Mouse (Mus musculus) hindbrain, embryonic 13.5 days (tissue): ENCODE results near the gene Tbxas1. TPM values are rescaled to one million over a fixed set of nuclear protein-coding genes. Genes with fewer than 3 reads are reported as not detected.
A peak's percentile ranks its signal among the peaks of the same experiment; 100 is the strongest.

ENCODE experiments used
- ATAC-seq: fragments of 200-750 bp; cut with Nextera tagmentation; 2 replicates; pipeline ENCODE4 v1.8.0; 2017; ENCODE audit warnings: moderate TSS enrichment; ENCODE audit not compliant: low FRiP score
- H3K27ac ChIP-seq: fragments of 300-500 bp; sonication (generic); 2 replicates; pipeline ENCODE4 v1.5.1; 2015; ENCODE audit warnings: inconsistent platforms, mild to moderate bottlenecking, moderate library complexity
- H3K27me3 ChIP-seq: fragments of 300-500 bp; sonication (generic); 2 replicates; pipeline ENCODE4 v1.6.1; 2015; ENCODE audit warnings: mild to moderate bottlenecking, inconsistent platforms
- H3K36me3 ChIP-seq: fragments of 300-500 bp; sonication (generic); 2 replicates; pipeline ENCODE4 v1.6.1; 2015; ENCODE audit warnings: mild to moderate bottlenecking, inconsistent platforms
- H3K4me1 ChIP-seq: fragments of 300-500 bp; sonication (generic); replicated peaks from 2 replicates; pipeline ENCODE4 v1.6.1; 2015; ENCODE audit warnings: inconsistent platforms
- H3K4me2 ChIP-seq: fragments of 300-500 bp; sonication (generic); 2 replicates; pipeline ENCODE4 v1.6.1; 2015; ENCODE audit warnings: inconsistent platforms, mild to moderate bottlenecking, moderate library complexity
- H3K4me3 ChIP-seq: fragments of 300-500 bp; sonication (generic); 2 replicates; pipeline ENCODE4 v1.5.1; 2015; ENCODE audit warnings: mild to moderate bottlenecking, inconsistent platforms
- H3K9ac ChIP-seq: fragments of 300-500 bp; sonication (generic); 2 replicates; pipeline ENCODE4 v1.6.1; 2015; ENCODE audit warnings: mild to moderate bottlenecking, inconsistent platforms
- H3K9me3 ChIP-seq: fragments of 300-500 bp; sonication (generic); 2 replicates; pipeline ENCODE4 v1.6.1; 2016; ENCODE audit warnings: inconsistent platforms
- WGBS: fragments of 180-500 bp; shearing (Covaris S2); methylation state at CpG from one replicate; pipeline ENCODE4 v1.1.7; 2015; 5-methylcytosine and 5-hydroxymethylcytosine counted together
- polyA plus RNA-seq: library from polyadenylated mRNA; unstranded; fragments of >200 nt; fragmentation: Nextera tagmentation; extraction: Ambion mirVana; gene quantifications from 2 replicates; pipeline ENCODE4 v1.2.1, GENCODE M21; 2015

The Tbxas1 gene
- polyA plus RNA-seq, result 2.6 and 2.7 TPM in 2 replicates

DNA sequence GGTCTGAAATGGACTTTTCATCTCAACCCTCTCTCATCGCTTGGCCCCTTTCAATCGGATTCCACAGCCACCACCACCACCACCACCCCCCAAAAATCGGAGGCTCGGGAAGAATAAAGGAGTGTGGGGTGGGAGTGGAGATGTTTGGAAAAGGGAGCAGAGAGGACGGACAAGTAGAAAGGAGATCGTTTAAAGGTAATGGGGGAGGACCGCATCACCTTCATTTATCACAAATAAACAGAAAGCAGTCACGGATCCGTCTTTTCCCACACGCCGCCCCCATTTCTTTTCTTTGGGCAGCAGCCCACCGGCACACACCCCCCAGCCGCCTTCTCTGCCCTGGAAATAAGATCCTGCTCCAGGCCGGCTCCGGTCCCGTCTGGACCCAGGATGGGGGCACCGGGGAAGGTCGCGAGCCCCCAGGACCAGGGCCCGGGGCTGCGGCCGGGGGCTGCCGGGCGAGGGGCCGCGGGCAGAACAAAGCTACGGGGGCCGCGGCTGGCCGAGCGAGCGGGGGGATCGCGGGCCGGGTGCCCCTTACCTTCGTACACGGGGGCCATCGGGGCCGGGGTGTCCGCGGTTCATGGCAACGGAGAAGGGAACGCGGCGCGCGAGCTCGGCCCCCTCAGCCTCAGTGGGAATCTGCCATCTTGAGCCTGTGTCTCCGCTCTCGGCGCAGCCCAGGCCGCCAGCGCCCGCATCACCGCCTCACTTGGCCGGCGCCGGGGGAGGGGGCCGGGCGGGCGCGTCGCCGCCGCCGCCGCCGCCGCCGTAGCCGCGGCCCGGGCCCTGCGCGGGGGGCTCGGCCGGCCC, at the start of gene Tbxas1:
Gene Tbxas1 (plus strand): TSS at position 147 of the 813 bp plus-strand sequence.
- Histone ChIP-seq H3K27ac (peak within 1 kb of the TSS; percentile 98), H3K4me3 (peak within 1 kb of the TSS; percentile 99), H3K4me2 (peak within 1 kb of the TSS; percentile 73), H3K36me3 (no peaks in the 10 kb centered on the region), H3K27me3 (0 out of 2 replicates have a peak, but pooled peaks cover 7% of the 10 kb centered on the region), H3K4me1 (peaks cover 40% of the 10 kb centered on the region), H3K9ac (peak within 1 kb of the TSS; percentile 100), H3K9me3 (no peaks in the 10 kb centered on the region)
- ATAC-seq, result peak; percentile 25; the same call in 1 of the 2 replicates
- WGBS, result 1% methylated on average over 72 of the region's 77 CpGs

DNA sequence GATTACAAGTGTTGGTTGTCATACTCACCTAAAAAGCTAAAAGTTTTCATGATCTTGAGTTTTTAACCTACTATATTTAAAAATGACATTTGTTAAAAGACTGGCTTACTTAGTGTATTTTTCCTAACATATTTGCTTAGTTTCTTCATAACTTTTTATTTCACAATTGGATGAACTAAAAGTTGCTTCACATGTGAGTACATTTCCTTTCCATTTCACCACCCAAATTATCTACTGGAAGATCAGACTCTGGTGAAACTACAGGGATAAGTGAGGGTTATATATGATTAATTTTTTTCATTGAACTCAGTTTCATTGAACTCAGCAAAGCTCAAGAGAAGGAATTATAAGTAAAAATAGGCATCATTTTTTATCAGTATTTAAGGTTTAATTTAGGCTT, 49.3 kb upstream of the Tbxas1 start:
- 0 out of 2 replicates have a peak, but pooled peaks cover 3% of the 10 kb centered on the region for H3K4me1 ChIP-seq
- no peak overlapping the region for H3K4me3 ChIP-seq
- H3K9ac ChIP-seq, result no peak overlapping the region
- H3K27ac ChIP-seq, result no peak overlapping the region
- no peak overlapping the region for H3K4me2 ChIP-seq
- no peaks in the 10 kb centered on the region for H3K27me3 ChIP-seq
- no peaks in the 10 kb centered on the region for H3K9me3 ChIP-seq
- 0 out of 2 replicates have a peak, but pooled peaks cover 6% of the 10 kb centered on the region for H3K36me3 ChIP-seq
- no peak for ATAC-seq

DNA sequence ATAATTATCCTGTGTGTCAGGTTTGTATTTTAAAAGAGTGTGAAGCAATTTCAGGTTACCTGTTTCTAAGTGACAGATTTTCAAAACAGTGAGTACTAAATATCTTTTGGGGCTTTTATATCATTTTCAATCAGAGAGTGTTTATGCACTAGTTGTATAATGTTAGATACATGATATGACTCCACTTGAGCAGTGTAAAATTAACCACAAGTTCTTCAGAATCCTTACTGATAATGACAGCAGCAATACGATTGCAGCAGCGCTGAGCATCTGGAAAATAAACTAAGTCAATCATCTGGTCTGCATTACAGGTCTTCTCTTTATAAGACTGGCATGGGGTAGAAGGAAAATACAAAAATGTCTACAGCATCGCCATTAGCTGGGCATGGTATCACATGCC, 48.3 kb upstream of the Tbxas1 start:
- no peak overlapping the region for H3K4me3 ChIP-seq
- 0 out of 2 replicates have a peak, but pooled peaks cover 3% of the 10 kb centered on the region for H3K4me1 ChIP-seq
- no peak for ATAC-seq
- 0 out of 2 replicates have a peak, but pooled peaks cover 6% of the 10 kb centered on the region for H3K36me3 ChIP-seq
- no peaks in the 10 kb centered on the region for H3K27me3 ChIP-seq
- H3K27ac ChIP-seq, result no peak overlapping the region
- no peak overlapping the region for H3K4me2 ChIP-seq
- WGBS, result 87% methylated on average over 3 of the region's 3 CpGs
- no peaks in the 10 kb centered on the region for H3K9me3 ChIP-seq
- H3K9ac ChIP-seq, result no peak overlapping the region

DNA sequence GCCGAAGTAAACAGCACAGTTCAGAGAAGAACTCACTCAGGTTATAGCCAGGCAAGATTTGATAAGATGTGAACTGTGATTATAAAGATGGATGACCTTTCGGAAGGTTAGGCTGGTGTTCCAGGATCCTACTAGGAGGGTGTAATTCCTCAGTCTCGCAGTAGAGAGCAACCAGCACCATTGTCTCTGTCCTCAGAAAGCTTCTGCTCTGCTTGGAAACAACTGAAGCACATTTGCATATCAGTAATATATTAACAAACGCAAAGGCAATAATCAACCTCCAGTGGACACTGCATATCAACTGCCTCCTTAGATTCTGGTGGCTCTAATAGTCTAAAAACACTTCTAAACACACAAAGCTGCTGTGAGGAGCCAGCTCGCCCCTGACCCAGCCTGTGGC, 47.8 kb upstream of the Tbxas1 start:
- H3K9me3 ChIP-seq, result no peaks in the 10 kb centered on the region
- H3K27me3 ChIP-seq, result no peaks in the 10 kb centered on the region
- WGBS, result 79% methylated on average over 5 of the region's 5 CpGs
- no peak for ATAC-seq
- no peak overlapping the region for H3K4me3 ChIP-seq
- H3K27ac ChIP-seq, result no peak overlapping the region
- H3K9ac ChIP-seq, result no peak overlapping the region
- 0 out of 2 replicates have a peak, but pooled peaks cover 6% of the 10 kb centered on the region for H3K36me3 ChIP-seq
- H3K4me1 ChIP-seq, result peaks cover 6% of the 10 kb centered on the region; the same call in 1 of the 2 replicates
- H3K4me2 ChIP-seq, result no peak overlapping the region

DNA sequence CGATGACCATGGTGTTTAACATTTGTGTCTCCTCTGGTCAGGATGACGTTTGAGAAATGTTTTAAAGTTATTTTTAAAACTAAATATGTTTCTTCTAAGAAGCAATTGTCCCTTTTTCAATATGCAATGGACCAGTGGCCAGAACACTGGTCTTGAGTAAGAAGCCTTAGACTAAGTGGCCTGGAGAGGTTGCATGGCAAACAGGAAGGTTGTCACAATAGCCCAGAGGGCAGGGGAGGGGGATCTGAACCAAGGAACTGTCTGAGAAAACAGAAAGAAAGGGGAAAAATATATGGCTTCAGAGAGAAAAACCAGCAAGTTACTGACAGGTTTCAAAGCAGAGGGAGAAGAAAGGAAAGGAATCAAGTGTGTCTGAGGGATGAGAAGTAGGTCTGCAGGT, 47.0 kb upstream of the Tbxas1 start:
- 92% methylated on average over 2 of the region's 2 CpGs for WGBS
- no peaks in the 10 kb centered on the region for H3K27me3 ChIP-seq
- ATAC-seq, result no peak
- 0 out of 2 replicates have a peak, but pooled peaks cover 6% of the 10 kb centered on the region for H3K36me3 ChIP-seq
- H3K9ac ChIP-seq, result no peak overlapping the region
- H3K4me1 ChIP-seq, result peaks cover 14% of the 10 kb centered on the region
- H3K4me3 ChIP-seq, result no peak overlapping the region
- H3K4me2 ChIP-seq, result no peak overlapping the region
- no peak overlapping the region for H3K27ac ChIP-seq
- H3K9me3 ChIP-seq, result no peaks in the 10 kb centered on the region

DNA sequence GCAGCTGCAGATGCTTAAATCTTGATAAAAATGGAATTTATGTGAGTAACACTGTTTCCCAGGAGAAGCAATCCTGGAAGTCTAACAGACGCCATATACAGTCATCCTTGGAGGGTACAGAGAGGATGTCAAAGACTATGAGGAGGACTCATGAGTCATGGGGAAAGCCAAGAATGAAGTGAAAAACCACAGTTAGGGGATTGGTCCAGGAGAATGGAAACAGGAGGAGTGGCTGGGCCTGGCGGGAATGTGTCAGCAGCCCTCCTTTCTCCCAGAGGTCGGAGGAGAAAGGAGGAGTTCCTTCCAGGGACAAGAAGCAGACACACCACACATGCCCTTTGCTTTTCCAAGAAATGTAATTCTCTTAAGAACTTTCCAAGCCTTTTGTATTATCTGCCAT, 45.8 kb upstream of the Tbxas1 start:
- Histone ChIP-seq H3K4me3 (no peak overlapping the region), H3K9ac (no peak overlapping the region), H3K27ac (no peak overlapping the region), H3K4me1 (peaks cover 23% of the 10 kb centered on the region), H3K36me3 (0 out of 2 replicates have a peak, but pooled peaks cover 6% of the 10 kb centered on the region), H3K27me3 (no peaks in the 10 kb centered on the region), H3K4me2 (no peak overlapping the region), H3K9me3 (no peaks in the 10 kb centered on the region)
- WGBS, result 83% methylated on average over 3 of the region's 3 CpGs
- ATAC-seq, result no peak

DNA sequence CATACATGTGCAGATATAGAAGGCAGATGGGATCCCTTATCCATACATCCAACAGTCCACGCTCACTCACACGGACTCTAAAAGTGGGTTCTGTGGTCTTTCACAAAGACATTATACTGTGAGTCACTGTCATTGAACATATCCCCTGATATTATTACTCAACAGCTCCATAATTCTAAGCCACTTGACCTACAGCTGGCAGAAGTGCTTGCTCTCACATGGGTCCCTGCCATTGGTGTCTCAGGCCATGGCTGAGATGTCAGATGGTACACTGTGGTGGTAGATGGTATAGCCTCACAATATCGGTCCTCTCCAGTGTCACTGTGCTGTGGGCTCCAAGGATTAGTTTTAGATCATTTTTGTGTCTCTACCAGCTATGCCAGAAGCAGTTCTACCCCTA, 41.5 kb upstream of the Tbxas1 start:
- WGBS, result 92% methylated on average over 3 of the region's 3 CpGs

DNA sequence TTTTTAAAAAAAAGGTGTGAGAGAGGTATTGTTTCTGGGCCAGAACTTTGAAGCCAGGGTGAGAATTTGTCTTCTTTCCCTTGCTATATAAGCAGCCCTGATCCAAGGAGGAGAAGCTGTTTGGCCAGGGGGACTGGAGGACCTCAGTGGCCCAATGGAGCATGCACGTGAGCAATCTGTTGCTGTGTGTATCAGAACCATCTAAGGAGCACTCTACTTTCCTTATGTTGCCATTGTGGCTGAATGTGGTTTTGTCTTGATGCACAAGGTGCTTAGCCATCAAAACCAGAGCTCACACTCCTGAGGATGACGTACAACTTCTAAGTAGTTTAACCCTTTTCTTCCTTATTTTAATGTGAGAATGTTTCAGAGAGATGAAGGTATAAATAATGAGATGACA, 40.5 kb upstream of the Tbxas1 start:
- Histone ChIP-seq H3K9me3 (no peaks in the 10 kb centered on the region), H3K9ac (no peak overlapping the region), H3K27ac (no peak overlapping the region), H3K4me3 (no peak overlapping the region), H3K4me2 (no peak overlapping the region), H3K4me1 (peaks cover 36% of the 10 kb centered on the region), H3K27me3 (no peaks in the 10 kb centered on the region), H3K36me3 (no peaks in the 10 kb centered on the region)
- WGBS, result 80% methylated on average over 2 of the region's 2 CpGs
- no peak for ATAC-seq

More for the DNA sequence above, 41.5 kb upstream of the Tbxas1 start:
- ATAC-seq, result no peak
- no peak overlapping the region for H3K27ac ChIP-seq
- H3K27me3 ChIP-seq, result no peaks in the 10 kb centered on the region
- H3K36me3 ChIP-seq, result no peaks in the 10 kb centered on the region
- H3K4me3 ChIP-seq, result no peak overlapping the region
- H3K4me2 ChIP-seq, result no peak overlapping the region
- H3K9ac ChIP-seq, result no peak overlapping the region
- peaks cover 27% of the 10 kb centered on the region for H3K4me1 ChIP-seq
- H3K9me3 ChIP-seq, result no peaks in the 10 kb centered on the region

DNA sequence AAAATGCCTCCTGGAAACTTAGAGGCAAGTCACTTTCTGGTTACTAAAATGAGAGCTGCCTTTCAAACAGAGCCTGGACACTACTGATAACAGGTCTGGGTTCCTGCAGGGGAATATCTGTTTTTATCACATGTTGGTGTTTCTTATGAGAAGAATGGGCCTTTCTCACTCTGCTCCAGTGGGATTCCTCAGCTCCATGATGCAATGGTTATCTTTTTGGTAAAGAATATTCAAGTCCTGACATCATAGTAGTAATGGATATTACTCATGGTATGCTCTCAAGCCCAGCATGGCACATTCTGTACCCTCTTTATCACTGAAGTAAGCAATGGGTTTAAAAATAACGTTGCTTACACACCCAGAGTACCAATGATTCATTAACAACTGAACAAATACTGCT, 40.0 kb upstream of the Tbxas1 start:
- Histone ChIP-seq H3K9me3 (no peaks in the 10 kb centered on the region), H3K36me3 (no peaks in the 10 kb centered on the region), H3K27ac (no peak overlapping the region), H3K9ac (no peak overlapping the region), H3K4me2 (no peak overlapping the region), H3K4me3 (no peak overlapping the region), H3K4me1 (peaks cover 41% of the 10 kb centered on the region), H3K27me3 (no peaks in the 10 kb centered on the region)
- 92% methylated on average over 1 of the region's 1 CpGs for WGBS
- no peak for ATAC-seq

DNA sequence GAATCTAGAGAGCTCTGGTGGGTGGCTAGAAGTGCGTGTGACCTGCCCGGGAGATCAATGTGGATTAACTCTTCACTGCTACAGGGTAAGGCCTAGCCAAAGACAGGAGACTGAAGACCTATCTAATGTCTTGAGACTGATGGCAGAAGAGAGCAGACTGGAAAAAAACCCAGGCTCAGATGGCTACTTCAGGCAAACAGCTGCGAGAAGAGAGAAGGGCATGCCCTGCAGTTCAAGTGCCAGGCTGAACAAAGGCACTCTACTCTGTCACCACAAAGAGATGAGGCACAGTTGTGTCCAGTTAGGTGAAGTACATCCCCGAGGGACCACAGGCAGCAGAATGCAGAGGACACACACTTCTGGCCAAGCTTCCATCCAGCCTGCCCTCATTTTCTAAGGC, 37.1 kb upstream of the Tbxas1 start:
- no peaks in the 10 kb centered on the region for H3K27me3 ChIP-seq
- peaks cover 49% of the 10 kb centered on the region for H3K4me1 ChIP-seq
- no peaks in the 10 kb centered on the region for H3K36me3 ChIP-seq
- no peak overlapping the region for H3K27ac ChIP-seq
- WGBS, result 80% methylated on average over 4 of the region's 4 CpGs
- no peak overlapping the region for H3K4me2 ChIP-seq
- ATAC-seq, result no peak
- H3K9me3 ChIP-seq, result no peaks in the 10 kb centered on the region
- H3K9ac ChIP-seq, result no peak overlapping the region
- no peak overlapping the region for H3K4me3 ChIP-seq

DNA sequence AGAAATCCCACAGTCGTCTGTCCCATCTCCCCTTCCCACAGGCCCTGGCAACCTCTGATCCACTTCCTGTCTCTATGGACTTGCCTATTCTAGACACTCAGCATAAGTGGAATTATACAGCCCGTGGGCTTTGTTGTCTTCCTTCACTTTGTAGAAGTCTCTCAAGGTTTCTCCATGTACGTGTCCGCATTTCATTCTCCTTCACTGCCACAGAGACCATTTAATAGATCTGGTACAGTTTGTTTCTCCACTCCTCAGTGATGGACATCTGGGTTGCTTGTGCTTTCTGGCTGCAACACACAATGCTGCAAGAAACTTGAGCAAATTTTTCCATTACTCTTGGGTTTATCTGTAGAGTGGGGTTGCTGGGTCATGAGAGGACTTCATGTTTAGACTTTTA, 35.3 kb upstream of the Tbxas1 start:
- H3K27me3 ChIP-seq, result no peaks in the 10 kb centered on the region
- H3K9me3 ChIP-seq, result no peaks in the 10 kb centered on the region
- H3K4me2 ChIP-seq, result no peak overlapping the region
- peaks cover 39% of the 10 kb centered on the region for H3K4me1 ChIP-seq
- ATAC-seq, result no peak
- H3K4me3 ChIP-seq, result no peak overlapping the region
- H3K9ac ChIP-seq, result no peak overlapping the region
- WGBS, result 71% methylated on average over 4 of the region's 4 CpGs
- H3K27ac ChIP-seq, result peak overlapping the region; percentile 3; the same call in 1 of the 2 replicates
- H3K36me3 ChIP-seq, result no peaks in the 10 kb centered on the region

DNA sequence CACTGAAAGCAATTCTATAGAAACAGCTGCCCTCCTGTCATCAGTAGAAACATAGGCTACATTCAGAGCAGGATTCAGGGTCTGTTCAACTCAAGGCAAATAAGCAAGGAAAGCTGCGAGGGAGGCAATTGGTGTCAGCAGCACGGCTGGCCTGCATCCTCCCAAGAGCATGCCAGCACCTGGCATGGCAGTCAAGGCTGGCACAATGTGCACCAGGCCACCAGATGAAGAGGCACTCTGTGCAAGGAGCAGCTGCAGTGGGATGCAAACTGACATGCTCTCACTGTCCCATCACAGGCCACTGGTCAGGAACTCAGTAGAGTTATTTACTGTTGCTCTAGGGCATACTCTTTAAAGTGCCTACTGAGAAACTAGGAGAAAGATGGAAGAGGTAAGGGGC, 34.8 kb upstream of the Tbxas1 start:
- WGBS, result 72% methylated on average over 2 of the region's 2 CpGs
- H3K9me3 ChIP-seq, result no peaks in the 10 kb centered on the region
- no peaks in the 10 kb centered on the region for H3K36me3 ChIP-seq
- H3K9ac ChIP-seq, result no peak overlapping the region
- H3K27me3 ChIP-seq, result no peaks in the 10 kb centered on the region
- H3K4me3 ChIP-seq, result no peak overlapping the region
- H3K27ac ChIP-seq, result peak overlapping the region; percentile 3; the same call in 1 of the 2 replicates
- H3K4me1 ChIP-seq, result peaks cover 43% of the 10 kb centered on the region
- no peak overlapping the region for H3K4me2 ChIP-seq
- ATAC-seq, result no peak

DNA sequence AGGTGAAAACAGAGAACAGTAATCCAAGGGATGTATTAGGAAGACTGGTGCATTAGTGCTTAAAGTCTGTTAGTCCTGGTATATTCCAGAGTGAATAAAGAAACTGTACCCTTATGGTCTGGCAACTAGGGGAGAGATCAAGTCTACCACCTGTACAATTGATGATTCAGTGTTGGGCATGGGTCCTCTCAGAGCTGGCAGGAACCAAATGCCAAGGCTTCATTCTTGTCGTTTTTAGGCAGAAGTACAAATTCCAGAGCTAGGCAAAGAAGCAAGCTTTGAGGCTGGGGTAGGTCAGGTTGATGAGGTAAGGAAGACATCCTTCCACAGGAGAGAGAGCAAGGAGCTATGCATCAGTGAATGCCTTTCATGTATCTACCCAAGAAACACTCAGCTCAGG, 34.4 kb upstream of the Tbxas1 start:
- Histone ChIP-seq H3K9me3 (no peaks in the 10 kb centered on the region), H3K27ac (peak overlapping the region; percentile 3; the same call in 1 of the 2 replicates), H3K4me3 (no peak overlapping the region), H3K9ac (no peak overlapping the region), H3K27me3 (no peaks in the 10 kb centered on the region), H3K4me1 (peaks cover 47% of the 10 kb centered on the region), H3K36me3 (no peaks in the 10 kb centered on the region), H3K4me2 (no peak overlapping the region)
- 100% methylated on average over 1 of the region's 1 CpGs for WGBS
- ATAC-seq, result no peak
